Mouse (Mus musculus) stomach, embryonic 15.5 days (tissue): ENCODE data around the gene Cfap58. TPM values are rescaled to one million over a fixed set of nuclear protein-coding genes. Genes with fewer than 3 reads are reported as not detected.

ENCODE experiments used
- ATAC-seq: fragments of 200-750 bp; cut with Nextera tagmentation; 2 replicates; pipeline ENCODE4 v1.8.0; 2017; ENCODE audit warnings: low read depth, moderate number of reproducible peaks, moderate TSS enrichment; ENCODE audit not compliant: insufficient read depth, low FRiP score
- H3K27ac ChIP-seq: fragments of 300-500 bp; sonication (generic); 2 replicates; pipeline ENCODE4 v1.5.1; 2015; ENCODE audit warnings: mild to moderate bottlenecking, inconsistent platforms
- H3K27me3 ChIP-seq: fragments of 300-500 bp; sonication (generic); replicated peaks from 2 replicates; pipeline ENCODE4 v1.6.1; 2015; ENCODE audit warnings: inconsistent platforms
- H3K36me3 ChIP-seq: fragments of 300-500 bp; sonication (generic); 2 replicates; pipeline ENCODE4 v1.6.1; 2015; ENCODE audit warnings: inconsistent platforms
- H3K4me1 ChIP-seq: fragments of 300-500 bp; sonication (generic); 2 replicates; pipeline ENCODE4 v1.6.1; 2015; ENCODE audit warnings: inconsistent platforms
- H3K4me2 ChIP-seq: fragments of 300-500 bp; sonication (generic); 2 replicates; pipeline ENCODE4 v1.6.1; 2015; ENCODE audit warnings: mild to moderate bottlenecking, inconsistent platforms
- H3K4me3 ChIP-seq: fragments of 300-500 bp; sonication (generic); replicated peaks from 2 replicates; pipeline ENCODE4 v1.5.1; 2015; ENCODE audit warnings: inconsistent platforms
- H3K9ac ChIP-seq: fragments of 300-500 bp; sonication (generic); 2 replicates; pipeline ENCODE4 v1.6.1; 2015; ENCODE audit warnings: inconsistent platforms
- H3K9me3 ChIP-seq: fragments of 300-500 bp; sonication (generic); 2 replicates; pipeline ENCODE4 v1.6.1; 2016; ENCODE audit warnings: inconsistent platforms
- WGBS: fragments of 180-500 bp; shearing (Covaris S2); methylation state at CpG from one replicate; pipeline ENCODE4 v1.1.7; 2015; 5-methylcytosine and 5-hydroxymethylcytosine counted together
- polyA plus RNA-seq: library from polyadenylated mRNA; unstranded; fragments of >200 nt; fragmentation: Nextera tagmentation; extraction: Ambion mirVana; gene quantifications from 2 replicates; pipeline ENCODE4 v1.2.1, GENCODE M21; 2015

Cfap58 gene
- polyA plus RNA-seq, 1 experiment from 2014 or later = not detected

- Histone ChIP-seq H3K4me1 (no peaks in the 10 kb centered on the region), H3K9me3 (no peaks in the 10 kb centered on the region), H3K36me3 (no peaks in the 10 kb centered on the region), H3K9ac (no peak overlapping the region), H3K4me3 (no peak overlapping the region), H3K4me2 (no peak overlapping the region), H3K27ac (no peak overlapping the region), H3K27me3 (no peaks in the 10 kb centered on the region)
- 85% methylated on average over 11 of the region's 11 CpGs for WGBS
- ATAC-seq = no peak
These were observed 50.5 kb downstream of the Cfap58 start for GRCm38 (mm10) chr19:47987986-47988385.

- 33% methylated on average over 16 of the region's 16 CpGs for WGBS
- Histone ChIP-seq H3K4me3 (no peak overlapping the region), H3K4me2 (no peak overlapping the region), H3K36me3 (no peaks in the 10 kb centered on the region), H3K9ac (no peak overlapping the region), H3K27me3 (no peaks in the 10 kb centered on the region), H3K9me3 (no peaks in the 10 kb centered on the region), H3K27ac (no peak overlapping the region), H3K4me1 (no peaks in the 10 kb centered on the region)
- no peak for ATAC-seq
These were observed 51.0 kb downstream of the Cfap58 start for GRCm38 (mm10) chr19:47988456-47988855.

- Histone ChIP-seq H3K4me1 (no peaks in the 10 kb centered on the region), H3K9ac (no peak overlapping the region), H3K27me3 (no peaks in the 10 kb centered on the region), H3K9me3 (no peaks in the 10 kb centered on the region), H3K4me2 (no peak overlapping the region), H3K27ac (no peak overlapping the region), H3K36me3 (no peaks in the 10 kb centered on the region), H3K4me3 (no peak overlapping the region)
- no peak for ATAC-seq
- WGBS = 64% methylated on average over 13 of the region's 13 CpGs
These were observed 51.6 kb downstream of the Cfap58 start for GRCm38 (mm10) chr19:47988880-47989574.

- ATAC-seq = no peak
- 89% methylated on average over 4 of the region's 4 CpGs for WGBS
These were observed 52.1 kb downstream of the Cfap58 start for GRCm38 (mm10) chr19:47989575-47989891.

GRCm38 (mm10) chr19:48001240-48001639 lies 63.8 kb downstream of the Cfap58 start:
- Histone ChIP-seq H3K9me3 (no peaks in the 10 kb centered on the region), H3K27ac (no peak overlapping the region), H3K9ac (no peak overlapping the region), H3K4me3 (no peak overlapping the region), H3K27me3 (no peaks in the 10 kb centered on the region), H3K4me2 (no peak overlapping the region), H3K4me1 (no peaks in the 10 kb centered on the region), H3K36me3 (no peaks in the 10 kb centered on the region)
- ATAC-seq = no peak
- WGBS = 88% methylated on average over 13 of the region's 13 CpGs

More at GRCm38 (mm10) chr19:47989575-47989891, 52.1 kb downstream of the Cfap58 start:
- Histone ChIP-seq H3K36me3 (no peaks in the 10 kb centered on the region), H3K9me3 (no peaks in the 10 kb centered on the region), H3K27me3 (no peaks in the 10 kb centered on the region), H3K4me2 (no peak overlapping the region), H3K27ac (no peak overlapping the region), H3K4me1 (no peaks in the 10 kb centered on the region), H3K4me3 (no peak overlapping the region), H3K9ac (no peak overlapping the region)

- ATAC-seq = no peak
- Histone ChIP-seq H3K27me3 (no peaks in the 10 kb centered on the region), H3K4me3 (no peak overlapping the region), H3K9me3 (no peaks in the 10 kb centered on the region), H3K27ac (no peak overlapping the region), H3K9ac (no peak overlapping the region), H3K4me2 (no peak overlapping the region), H3K4me1 (no peaks in the 10 kb centered on the region), H3K36me3 (no peaks in the 10 kb centered on the region)
- WGBS = 68% methylated on average over 11 of the region's 11 CpGs
These were observed 64.3 kb downstream of the Cfap58 start for GRCm38 (mm10) chr19:48001774-48002173.

GRCm38 (mm10) chr19:48008771-48009413 lies 71.4 kb downstream of the Cfap58 start:
- Histone ChIP-seq H3K27me3 (no peaks in the 10 kb centered on the region), H3K4me3 (no peak overlapping the region), H3K4me1 (no peaks in the 10 kb centered on the region), H3K36me3 (no peaks in the 10 kb centered on the region), H3K27ac (no peak overlapping the region), H3K9ac (no peak overlapping the region), H3K4me2 (no peak overlapping the region), H3K9me3 (no peaks in the 10 kb centered on the region)
- no peak for ATAC-seq
- WGBS = 58% methylated on average over 12 of the region's 12 CpGs

GRCm38 (mm10) chr19:48009586-48010331 lies 72.3 kb downstream of the Cfap58 start:
- Histone ChIP-seq H3K9me3 (no peaks in the 10 kb centered on the region), H3K27me3 (no peaks in the 10 kb centered on the region), H3K27ac (no peak overlapping the region), H3K4me1 (no peaks in the 10 kb centered on the region), H3K4me2 (no peak overlapping the region), H3K9ac (no peak overlapping the region), H3K4me3 (no peak overlapping the region), H3K36me3 (no peaks in the 10 kb centered on the region)
- no peak for ATAC-seq
- 75% methylated on average over 15 of the region's 15 CpGs for WGBS

GRCm38 (mm10) chr19:48020103-48020502 lies 82.6 kb downstream of the Cfap58 start:
- Histone ChIP-seq H3K27ac (no peak overlapping the region), H3K4me1 (no peaks in the 10 kb centered on the region), H3K9me3 (no peaks in the 10 kb centered on the region), H3K36me3 (no peaks in the 10 kb centered on the region), H3K27me3 (no peaks in the 10 kb centered on the region), H3K4me3 (no peak overlapping the region), H3K9ac (no peak overlapping the region), H3K4me2 (no peak overlapping the region)
- ATAC-seq = no peak
- WGBS = 60% methylated on average over 13 of the region's 13 CpGs

- Histone ChIP-seq H3K4me2 (no peak overlapping the region), H3K27ac (no peak overlapping the region), H3K27me3 (no peaks in the 10 kb centered on the region), H3K9me3 (no peaks in the 10 kb centered on the region), H3K36me3 (no peaks in the 10 kb centered on the region), H3K4me1 (no peaks in the 10 kb centered on the region), H3K4me3 (no peak overlapping the region), H3K9ac (no peak overlapping the region)
- whole genome bisulfite sequencing = 85% methylated on average over 15 of the region's 15 CpGs
- ATAC-seq = no peak
These were observed 84.0 kb downstream of the Cfap58 start for GRCm38 (mm10) chr19:48021435-48021834.

GRCm38 (mm10) chr19:48022763-48023162 lies 85.3 kb downstream of the Cfap58 start:
- no peak overlapping the region for H3K4me2 ChIP-seq
- H3K36me3 ChIP-seq = no peaks in the 10 kb centered on the region
- ATAC-seq = no peak
- no peak overlapping the region for H3K9ac ChIP-seq
- 65% methylated on average over 5 of the region's 5 CpGs for WGBS
- no peak overlapping the region for H3K27ac ChIP-seq
- H3K9me3 ChIP-seq = no peaks in the 10 kb centered on the region
- H3K27me3 ChIP-seq = no peaks in the 10 kb centered on the region
- H3K4me1 ChIP-seq = no peaks in the 10 kb centered on the region
- no peak overlapping the region for H3K4me3 ChIP-seq

- Histone ChIP-seq H3K4me3 (no peak overlapping the region), H3K36me3 (no peaks in the 10 kb centered on the region), H3K4me2 (no peak overlapping the region), H3K9ac (no peak overlapping the region), H3K27me3 (no peaks in the 10 kb centered on the region), H3K27ac (no peak overlapping the region), H3K9me3 (no peaks in the 10 kb centered on the region), H3K4me1 (no peaks in the 10 kb centered on the region)
- ATAC-seq = no peak
- 76% methylated on average over 10 of the region's 10 CpGs for WGBS
These were observed 86.3 kb downstream of the Cfap58 start for GRCm38 (mm10) chr19:48023726-48024125.
